Mouse (Mus musculus) gastrocnemius, adult 2 months (tissue): ENCODE data around the gene Txn1. TPM values are rescaled to one million over a fixed set of nuclear protein-coding genes. Genes with fewer than 3 reads are reported as not detected.

Experiments used
- DNase-seq: peaks from one replicate; pipeline ENCODE4 v3.0.0; 2022
- H3K27ac ChIP-seq: fragments of 200-600 bp; 2 replicates; pipeline ENCODE4 v1.8.1; 2022; ENCODE audit warnings: mild to moderate bottlenecking
- H3K4me3 ChIP-seq: fragments of 200-600 bp; 2 replicates; pipeline ENCODE4 v1.8.1; 2022; ENCODE audit warnings: mild to moderate bottlenecking, moderate library complexity
- CTCF ChIP-seq: fragments of 200-600 bp; IDR thresholded peaks from 2 replicates; pipeline ENCODE4 v1.8.1; 2022; ENCODE audit warnings: antibody characterized with exemption, mild to moderate bottlenecking, moderate library complexity
- intact Hi-C: fragments of 180-260 bp; cut with DNase I; formaldehyde crosslinking; loops from one replicate; pipeline ENCODE4 v1.15.1; 2025
- total RNA-seq, 2 experiments: library from RNA; stranded (reverse); gene quantifications; 2 replicates each; pipeline ENCODE4 v1.2.3; 2021

The Txn1 gene
- total RNA-seq, 2 experiments from 2014 or later = 74.7 to 77.6 TPM

DNA sequence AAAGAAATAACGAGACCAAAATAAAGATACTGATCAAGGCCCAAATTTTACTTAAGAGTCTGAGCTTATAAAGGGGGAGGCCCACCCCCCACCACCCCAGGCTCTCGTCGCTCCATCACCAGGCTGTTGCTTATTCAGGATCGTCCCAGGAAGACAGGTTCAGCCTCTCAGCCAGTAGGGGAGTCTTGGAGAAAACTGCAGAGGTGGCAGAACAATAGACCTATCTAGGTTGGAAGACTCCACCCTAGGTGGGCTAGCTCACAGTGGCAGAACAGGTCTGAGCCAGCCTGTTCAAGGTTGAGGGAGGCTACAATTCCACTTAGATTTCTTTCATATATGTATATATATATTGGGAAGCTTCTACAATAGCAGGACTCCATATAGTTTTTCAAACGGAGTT is 22.0 kb downstream of the Txn1 start:
- intact Hi-C loops = no loop called here
- TF ChIP-seq CTCF = no peak
- Histone ChIP-seq H3K4me3 (no peak overlapping the region), H3K27ac (no peak overlapping the region)
- DNase-seq = no peak

- TF ChIP-seq CTCF = no peak
- intact Hi-C loops = no loop called here
- Histone ChIP-seq H3K4me3 (no peak overlapping the region), H3K27ac (no peak overlapping the region)
- no peak for DNase-seq
These were observed 25.5 kb downstream of the Txn1 start for GRCm38 (mm10) chr4:57930559-57931170.

- intact Hi-C loops = loop anchor here (5.0 kb wide), 1 partner anchor 150 kb away; no protein-coding TSS in a partner anchor
- no peak for DNase-seq
- TF ChIP-seq CTCF = peak; percentile 70
- Histone ChIP-seq H3K4me3 (no peak overlapping the region), H3K27ac (no peak overlapping the region)
These were observed 28.6 kb downstream of the Txn1 start for GRCm38 (mm10) chr4:57927464-57928205.

DNA sequence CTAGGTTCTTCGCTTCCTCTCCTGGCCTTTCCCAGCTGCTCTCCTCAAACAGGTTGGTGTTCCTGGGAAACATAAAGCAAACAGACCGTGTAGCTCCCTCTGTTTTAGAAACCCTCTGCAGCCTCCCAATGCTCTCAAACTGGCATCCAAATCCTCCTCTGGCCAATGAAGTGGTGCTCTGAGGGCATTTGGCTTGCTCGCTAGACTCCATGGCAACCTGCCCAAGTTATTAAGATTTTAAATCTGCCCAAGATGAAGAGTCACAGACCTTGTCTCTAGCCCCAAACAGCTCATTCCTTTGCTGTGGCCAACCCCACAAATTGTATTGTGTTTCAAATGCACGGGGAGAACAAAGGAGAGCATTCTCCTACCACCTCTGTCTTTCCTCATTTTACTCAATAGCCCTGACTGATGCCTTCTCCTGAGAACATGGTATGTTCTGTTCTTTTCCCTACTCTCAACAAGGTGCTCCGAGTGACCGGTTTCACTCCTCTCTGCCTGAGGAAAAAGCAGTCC is 31.6 kb downstream of the Txn1 start:
- TF ChIP-seq CTCF = no peak
- intact Hi-C loops = loop anchor here (5.0 kb wide), 1 partner anchor 153 kb away; no protein-coding TSS in a partner anchor
- no peak overlapping the region for H3K27ac ChIP-seq
- no peak for DNase-seq
- H3K4me3 ChIP-seq = no peak overlapping the region

GRCm38 (mm10) chr4:57922171-57922570 is 34.0 kb downstream of the Txn1 start:
- H3K27ac ChIP-seq = no peak overlapping the region
- DNase-seq = no peak
- no peak overlapping the region for H3K4me3 ChIP-seq
- TF ChIP-seq CTCF = no peak
- intact Hi-C loops = no loop called here

DNA sequence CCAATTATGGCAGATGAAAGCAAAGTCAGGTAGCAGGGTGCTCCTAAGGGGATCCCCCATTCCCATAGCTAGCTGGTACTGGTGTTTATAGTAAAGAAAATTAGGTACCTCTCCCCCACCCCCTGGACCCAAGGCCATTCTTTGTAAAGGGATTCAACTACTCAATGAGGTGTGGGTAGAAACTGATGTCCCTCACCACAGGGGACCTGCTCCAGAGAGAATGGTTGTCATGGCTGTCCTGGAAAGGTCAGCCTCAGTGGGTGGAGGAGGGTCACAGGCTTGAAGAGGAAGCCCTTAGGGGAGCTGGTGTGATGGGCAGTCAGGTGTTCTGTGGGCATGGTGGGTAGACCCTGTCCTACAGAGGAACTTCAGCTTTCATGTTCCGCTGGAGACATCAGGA is 35.7 kb downstream of the Txn1 start:
- no peak for DNase-seq
- Histone ChIP-seq H3K4me3 (no peak overlapping the region), H3K27ac (no peak overlapping the region)
- intact Hi-C loops = no loop called here
- no peak for TF ChIP-seq CTCF

GRCm38 (mm10) chr4:57919494-57920423 is 36.5 kb downstream of the Txn1 start:
- TF ChIP-seq CTCF = no peak
- intact Hi-C loops = no loop called here
- H3K4me3 ChIP-seq = no peak overlapping the region
- no peak overlapping the region for H3K27ac ChIP-seq
- DNase-seq = no peak

- DNase-seq = no peak
- intact Hi-C loops = no loop called here
- Histone ChIP-seq H3K27ac (no peak overlapping the region), H3K4me3 (no peak overlapping the region)
- no peak for TF ChIP-seq CTCF
These were observed 39.5 kb downstream of the Txn1 start for GRCm38 (mm10) chr4:57916711-57917110.

- no peak for TF ChIP-seq CTCF
- intact Hi-C loops = no loop called here
- peak; percentile 27 for DNase-seq
- H3K4me3 ChIP-seq = peak within 1 kb of the TSS; percentile 52
- H3K27ac ChIP-seq = no peak within 1 kb of the TSS
These were observed 40.0 kb downstream of the Txn1 start, which contains the start of gene D630039A03Rik for GRCm38 (mm10) chr4:57916201-57916661. D630039A03Rik (minus strand) TSS chr4:57916297.

- DNase-seq = peak; percentile 64
- H3K4me3 ChIP-seq = peak overlapping the region; percentile 52
These were observed 40.8 kb downstream of the Txn1 start for GRCm38 (mm10) chr4:57915216-57915965.

More at GRCm38 (mm10) chr4:57915216-57915965, 40.8 kb downstream of the Txn1 start:
- TF ChIP-seq CTCF = no peak
- no peak overlapping the region for H3K27ac ChIP-seq
- intact Hi-C loops = no loop called here
